Mouse (Mus musculus): ENCODE data around the gene Nrap. TPM values are rescaled to one million over a fixed set of nuclear protein-coding genes. Genes with fewer than 3 reads are reported as not detected.

The Nrap gene
- polyA plus RNA-seq, 1 experiment from 2014 or later: 0.97 TPM

DNA sequence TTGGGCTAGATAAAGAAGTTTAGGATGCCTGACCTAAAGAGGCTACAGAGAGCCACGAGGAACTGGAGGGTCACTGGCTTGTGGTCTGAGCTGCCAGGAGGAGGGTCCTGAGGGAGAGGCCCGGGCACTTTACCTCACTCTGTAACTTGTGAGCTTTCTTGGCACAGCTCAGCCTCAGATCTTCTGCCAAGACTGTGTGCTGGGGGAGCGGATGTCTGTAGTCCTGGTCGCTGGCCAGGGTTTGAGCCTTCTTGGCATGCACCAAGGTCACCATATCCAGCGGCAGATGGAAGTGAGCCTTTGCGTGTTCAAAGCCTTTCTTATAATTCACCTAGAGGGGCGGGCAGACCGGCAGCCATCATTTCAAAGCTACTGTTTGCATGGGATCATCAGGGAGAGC, 47.8 kb downstream of the Nrap start:
- WGBS: 78% methylated on average over 8 of the region's 8 CpGs
- Histone ChIP-seq H3K4me1 (ENCODE audit: control insufficient read depth, insufficient read depth, low read length) (peaks cover 17% of the 10 kb centered on the region), H3K27me3 (ENCODE audit: control insufficient read depth, insufficient read depth, low read depth, low read length) (no peaks in the 10 kb centered on the region), H3K9ac (ENCODE audit: low read depth, low read length) (no peak overlapping the region), H3K36me3 (ENCODE audit: control insufficient read depth, insufficient read depth, low read length) (no peaks in the 10 kb centered on the region), H3K4me3 (ENCODE audit: low read depth, low read length) (no peak overlapping the region), H3K9me3 (replicated peaks; ENCODE audit: control insufficient read depth, low read length, poor library complexity, severe bottlenecking) (no peaks in the 10 kb centered on the region), H3K27ac (ENCODE audit: low read length) (no peak overlapping the region), H3K4me2 (ENCODE audit: low read length) (no peak overlapping the region)
- ATAC-seq: no peak

DNA sequence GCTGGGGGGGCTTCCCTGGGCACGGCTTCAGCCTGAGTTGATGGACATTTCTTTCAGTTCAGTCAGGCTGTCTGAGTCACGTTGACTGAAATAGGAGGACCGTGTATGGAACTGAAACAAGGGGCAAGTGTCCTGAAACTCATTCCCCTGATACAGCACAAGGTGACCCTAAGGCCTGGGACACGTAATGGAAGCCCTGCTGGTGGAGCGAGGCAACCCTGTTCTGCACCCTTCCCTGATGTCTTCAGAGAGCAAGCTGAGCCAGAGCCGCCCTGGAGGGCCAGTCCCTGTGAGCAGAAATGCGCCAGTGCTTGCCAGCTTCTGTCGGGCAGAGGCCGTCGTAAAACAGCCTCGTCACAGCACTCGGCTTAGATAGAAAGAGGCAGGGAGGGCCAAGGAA, 53.0 kb downstream of the Nrap start:
- no peaks in the 10 kb centered on the region for H3K9me3 ChIP-seq (replicated peaks; ENCODE audit: control insufficient read depth, low read length, poor library complexity, severe bottlenecking)
- WGBS: 77% methylated on average over 12 of the region's 12 CpGs

DNA sequence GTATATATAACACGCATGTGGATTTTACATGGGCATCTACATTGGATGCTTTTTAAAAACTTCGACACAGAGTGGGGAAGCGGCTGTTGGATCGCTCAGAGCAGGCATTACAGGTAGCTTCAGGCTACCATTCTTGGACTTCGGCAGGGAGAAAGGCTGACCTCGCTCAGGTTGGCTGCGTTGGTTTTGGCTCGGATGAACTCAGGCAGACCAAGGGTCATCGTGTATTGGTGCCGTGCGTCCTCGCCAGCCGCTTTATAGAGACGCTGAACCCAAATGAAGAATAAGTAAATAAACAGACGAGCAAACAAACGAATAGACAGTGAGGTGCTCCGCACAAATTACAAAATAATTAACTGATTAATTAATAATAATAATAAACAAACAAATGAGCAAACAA, 53.5 kb downstream of the Nrap start:
- no peak overlapping the region for H3K27ac ChIP-seq (ENCODE audit: low read length)
- WGBS: 95% methylated on average over 17 of the region's 17 CpGs
- ATAC-seq: no peak
- H3K4me3 ChIP-seq (ENCODE audit: low read depth, low read length): no peak overlapping the region
- no peaks in the 10 kb centered on the region for H3K36me3 ChIP-seq (ENCODE audit: control insufficient read depth, insufficient read depth, low read length)
- H3K9ac ChIP-seq (ENCODE audit: low read depth, low read length): no peak overlapping the region
- H3K4me1 ChIP-seq (ENCODE audit: control insufficient read depth, insufficient read depth, low read length): no peaks in the 10 kb centered on the region
- no peaks in the 10 kb centered on the region for H3K9me3 ChIP-seq (replicated peaks; ENCODE audit: control insufficient read depth, low read length, poor library complexity, severe bottlenecking)
- H3K4me2 ChIP-seq (ENCODE audit: low read length): no peak overlapping the region
- no peaks in the 10 kb centered on the region for H3K27me3 ChIP-seq (ENCODE audit: control insufficient read depth, insufficient read depth, low read depth, low read length)

More for the DNA sequence above, 53.0 kb downstream of the Nrap start:
- no peak overlapping the region for H3K4me2 ChIP-seq (ENCODE audit: low read length)
- ATAC-seq: no peak
- H3K27me3 ChIP-seq (ENCODE audit: control insufficient read depth, insufficient read depth, low read depth, low read length): no peaks in the 10 kb centered on the region
- H3K4me3 ChIP-seq (ENCODE audit: low read depth, low read length): no peak overlapping the region
- no peak overlapping the region for H3K9ac ChIP-seq (ENCODE audit: low read depth, low read length)
- no peaks in the 10 kb centered on the region for H3K4me1 ChIP-seq (ENCODE audit: control insufficient read depth, insufficient read depth, low read length)
- no peak overlapping the region for H3K27ac ChIP-seq (ENCODE audit: low read length)
- H3K36me3 ChIP-seq (ENCODE audit: control insufficient read depth, insufficient read depth, low read length): no peaks in the 10 kb centered on the region

DNA sequence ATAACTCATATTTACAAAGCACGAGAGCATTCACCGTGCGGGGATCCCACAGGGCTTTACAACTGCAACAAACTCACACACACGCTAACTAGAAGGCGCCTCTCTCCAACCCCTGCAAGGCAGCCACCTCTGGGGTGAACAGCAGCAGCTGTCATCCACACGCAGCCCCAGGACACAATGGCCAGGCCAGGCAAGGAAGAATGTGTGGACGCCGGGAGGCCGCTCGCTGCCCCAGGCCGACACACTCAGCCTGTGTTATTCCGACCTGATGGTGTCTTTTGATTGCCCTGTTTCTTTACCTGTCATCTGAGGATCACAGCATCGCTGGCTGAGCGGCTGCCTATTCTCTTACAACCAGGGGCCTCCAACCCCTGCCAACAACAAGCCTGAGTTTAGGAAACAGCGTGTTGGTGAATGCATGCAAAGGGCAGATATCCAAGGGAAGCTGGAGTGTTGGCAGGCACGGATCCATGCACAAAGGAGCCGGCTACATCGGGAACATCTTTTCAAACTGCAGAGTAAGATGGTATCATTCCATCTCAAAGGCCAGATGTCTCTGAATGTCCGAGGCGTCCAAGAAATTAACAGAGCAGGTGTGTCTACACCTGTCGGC, 63.5 kb downstream of the Nrap start:
- peak overlapping the region; percentile 32; the same call in 1 of the 2 replicates for H3K9ac ChIP-seq (ENCODE audit: low read depth, low read length)
- ATAC-seq: peak; percentile 52; the same call in 1 of the 2 replicates
- 0 out of 2 replicates have a peak overlapping the region, but pooled peaks have one; percentile 11 for H3K27ac ChIP-seq (ENCODE audit: low read length)
- no peak overlapping the region for H3K4me2 ChIP-seq (ENCODE audit: low read length)
- WGBS: 33% methylated on average over 21 of the region's 21 CpGs
- H3K9me3 ChIP-seq (replicated peaks; ENCODE audit: control insufficient read depth, low read length, poor library complexity, severe bottlenecking): no peaks in the 10 kb centered on the region
- no peaks in the 10 kb centered on the region for H3K36me3 ChIP-seq (ENCODE audit: control insufficient read depth, insufficient read depth, low read length)
- H3K27me3 ChIP-seq (ENCODE audit: control insufficient read depth, insufficient read depth, low read depth, low read length): no peaks in the 10 kb centered on the region
- H3K4me3 ChIP-seq (ENCODE audit: low read depth, low read length): no peak overlapping the region
- peaks cover 10% of the 10 kb centered on the region; the same call in 1 of the 2 replicates for H3K4me1 ChIP-seq (ENCODE audit: control insufficient read depth, insufficient read depth, low read length)

DNA sequence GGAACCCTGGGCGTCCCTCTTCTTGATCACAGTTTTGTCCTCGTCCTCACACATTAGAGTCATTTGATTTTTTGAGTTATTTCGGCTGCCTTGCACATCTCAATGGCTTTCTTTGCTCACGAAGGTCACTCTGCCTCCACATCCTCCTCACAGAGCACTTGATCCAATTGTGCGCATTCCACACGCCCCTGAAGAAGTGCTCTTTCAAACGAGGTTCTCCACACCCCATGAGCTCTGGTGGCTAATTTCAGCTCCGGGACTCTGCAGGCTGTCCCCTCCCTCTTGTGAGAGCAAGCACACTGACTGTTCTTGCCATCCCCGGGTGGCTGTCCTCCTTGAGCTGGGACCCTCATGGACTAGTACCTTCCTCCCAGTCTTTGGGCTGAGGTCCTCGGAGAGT, 64.2 kb downstream of the Nrap start:
- no peaks in the 10 kb centered on the region for H3K36me3 ChIP-seq (ENCODE audit: control insufficient read depth, insufficient read depth, low read length)
- no peak overlapping the region for H3K4me3 ChIP-seq (ENCODE audit: low read depth, low read length)
- H3K9me3 ChIP-seq (replicated peaks; ENCODE audit: control insufficient read depth, low read length, poor library complexity, severe bottlenecking): no peaks in the 10 kb centered on the region
- no peaks in the 10 kb centered on the region for H3K27me3 ChIP-seq (ENCODE audit: control insufficient read depth, insufficient read depth, low read depth, low read length)
- WGBS: 50% methylated on average over 10 of the region's 10 CpGs
- peak overlapping the region; percentile 32; the same call in 1 of the 2 replicates for H3K9ac ChIP-seq (ENCODE audit: low read depth, low read length)
- peaks cover 14% of the 10 kb centered on the region for H3K4me1 ChIP-seq (ENCODE audit: control insufficient read depth, insufficient read depth, low read length)
- H3K4me2 ChIP-seq (ENCODE audit: low read length): no peak overlapping the region
- H3K27ac ChIP-seq (ENCODE audit: low read length): no peak overlapping the region
- ATAC-seq: no peak

DNA sequence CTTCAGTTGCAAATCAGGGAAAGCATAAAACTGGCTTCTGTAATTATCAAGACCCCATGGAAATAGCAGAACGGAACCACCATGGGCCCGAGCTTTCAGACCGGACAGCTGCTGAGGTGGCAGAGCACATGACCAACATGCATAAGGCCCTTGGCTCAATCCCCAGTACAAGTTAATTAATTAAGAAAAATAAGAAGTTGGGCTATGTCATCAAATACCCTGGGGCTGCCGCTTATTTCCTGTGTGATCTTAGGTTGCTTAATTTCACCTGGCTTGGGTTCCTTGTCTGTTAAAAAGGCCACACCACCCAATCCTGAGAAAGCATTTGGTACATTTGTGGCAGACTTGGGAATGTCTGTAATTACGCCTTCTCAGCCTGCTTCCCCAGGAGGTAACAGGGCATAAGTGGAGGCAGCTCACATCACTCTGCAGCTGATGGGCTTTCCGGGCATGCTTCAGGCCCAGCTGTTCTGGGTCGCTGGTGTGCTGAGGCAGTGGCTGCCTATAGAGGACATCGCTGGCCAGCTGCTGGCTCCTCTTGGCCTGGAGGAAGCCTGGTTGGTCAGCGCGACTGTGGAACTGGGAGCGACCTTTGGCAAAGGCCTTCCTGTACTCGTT, 68.4 kb downstream of the Nrap start:
- H3K36me3 ChIP-seq (ENCODE audit: control insufficient read depth, insufficient read depth, low read length): no peaks in the 10 kb centered on the region
- ATAC-seq: no peak
- H3K27me3 ChIP-seq (ENCODE audit: control insufficient read depth, insufficient read depth, low read depth, low read length): no peaks in the 10 kb centered on the region
- no peak overlapping the region for H3K27ac ChIP-seq (ENCODE audit: low read length)
- H3K4me3 ChIP-seq (ENCODE audit: low read depth, low read length): no peak overlapping the region
- 75% methylated on average over 12 of the region's 12 CpGs for WGBS
- H3K4me2 ChIP-seq (ENCODE audit: low read length): no peak overlapping the region
- H3K9me3 ChIP-seq (replicated peaks; ENCODE audit: control insufficient read depth, low read length, poor library complexity, severe bottlenecking): no peaks in the 10 kb centered on the region
- H3K9ac ChIP-seq (ENCODE audit: low read depth, low read length): no peak overlapping the region
- H3K4me1 ChIP-seq (ENCODE audit: control insufficient read depth, insufficient read depth, low read length): peaks cover 20% of the 10 kb centered on the region

GRCm38 (mm10) chr19:56320186-56320860, 69.5 kb downstream of the Nrap start:
- peak; percentile 51; the same call in 1 of the 2 replicates for ATAC-seq
- Histone ChIP-seq H3K4me3 (ENCODE audit: low read depth, low read length) (0 out of 2 replicates have a peak overlapping the region, but pooled peaks have one; percentile 9), H3K9ac (ENCODE audit: low read depth, low read length) (peak overlapping the region; percentile 34; the same call in 1 of the 2 replicates), H3K36me3 (ENCODE audit: control insufficient read depth, insufficient read depth, low read length) (no peaks in the 10 kb centered on the region), H3K4me1 (ENCODE audit: control insufficient read depth, insufficient read depth, low read length) (peaks cover 13% of the 10 kb centered on the region), H3K27ac (ENCODE audit: low read length) (peak overlapping the region; percentile 34; the same call in 1 of the 2 replicates), H3K9me3 (replicated peaks; ENCODE audit: control insufficient read depth, low read length, poor library complexity, severe bottlenecking) (no peaks in the 10 kb centered on the region), H3K27me3 (ENCODE audit: control insufficient read depth, insufficient read depth, low read depth, low read length) (no peaks in the 10 kb centered on the region), H3K4me2 (ENCODE audit: low read length) (peak overlapping the region; percentile 44)
- 18% methylated on average over 26 of the region's 26 CpGs for WGBS

- no peak overlapping the region; the same call in 1 of the 2 replicates for H3K9ac ChIP-seq (ENCODE audit: low read depth, low read length)
- no peak overlapping the region for H3K27ac ChIP-seq (ENCODE audit: low read length)
- no peaks in the 10 kb centered on the region for H3K9me3 ChIP-seq (replicated peaks; ENCODE audit: control insufficient read depth, low read length, poor library complexity, severe bottlenecking)
- H3K4me3 ChIP-seq (ENCODE audit: low read depth, low read length): no peak overlapping the region
- peaks cover 13% of the 10 kb centered on the region for H3K4me1 ChIP-seq (ENCODE audit: control insufficient read depth, insufficient read depth, low read length)
- ATAC-seq: no peak
- H3K27me3 ChIP-seq (ENCODE audit: control insufficient read depth, insufficient read depth, low read depth, low read length): no peaks in the 10 kb centered on the region
- H3K4me2 ChIP-seq (ENCODE audit: low read length): no peak overlapping the region
- WGBS: 87% methylated on average over 6 of the region's 6 CpGs
- H3K36me3 ChIP-seq (ENCODE audit: control insufficient read depth, insufficient read depth, low read length): no peaks in the 10 kb centered on the region
These were observed 70.2 kb downstream of the Nrap start for GRCm38 (mm10) chr19:56319629-56320028.

- Histone ChIP-seq H3K27ac (ENCODE audit: low read length) (no peak overlapping the region), H3K27me3 (ENCODE audit: control insufficient read depth, insufficient read depth, low read depth, low read length) (no peaks in the 10 kb centered on the region), H3K4me2 (ENCODE audit: low read length) (no peak overlapping the region), H3K9ac (ENCODE audit: low read depth, low read length) (no peak overlapping the region), H3K4me1 (ENCODE audit: control insufficient read depth, insufficient read depth, low read length) (peaks cover 13% of the 10 kb centered on the region), H3K36me3 (ENCODE audit: control insufficient read depth, insufficient read depth, low read length) (no peaks in the 10 kb centered on the region), H3K9me3 (replicated peaks; ENCODE audit: control insufficient read depth, low read length, poor library complexity, severe bottlenecking) (no peaks in the 10 kb centered on the region), H3K4me3 (ENCODE audit: low read depth, low read length) (no peak overlapping the region)
- no peak for ATAC-seq
- WGBS: 92% methylated on average over 7 of the region's 7 CpGs
These were observed 70.6 kb downstream of the Nrap start for GRCm38 (mm10) chr19:56319219-56319618.

Data from midbrain, embryonic 16.5 days (tissue).